Mouse (Mus musculus): ENCODE measurements around the gene Daam2. TPM values are rescaled to one million over a fixed set of nuclear protein-coding genes. Genes with fewer than 3 reads are reported as not detected.

The Daam2 gene
- polyA plus RNA-seq, 1 experiment from 2014 or later: 0.26 TPM

- H3K9ac ChIP-seq (ENCODE audit: low read depth, low read length): no peak overlapping the region
- no peaks in the 10 kb centered on the region for H3K4me1 ChIP-seq (ENCODE audit: control insufficient read depth, low read depth, low read length)
- H3K4me3 ChIP-seq (ENCODE audit: low read depth, low read length): no peak overlapping the region
- no peaks in the 10 kb centered on the region for H3K27me3 ChIP-seq (ENCODE audit: control insufficient read depth, insufficient read depth, low read depth, low read length)
- ATAC-seq (ENCODE audit: low read depth): no peak
- WGBS (ENCODE audit: insufficient replicate concordance): 66% methylated on average over 3 of the region's 3 CpGs
- H3K27ac ChIP-seq (ENCODE audit: low read length): no peak overlapping the region
- no peak overlapping the region for H3K4me2 ChIP-seq (ENCODE audit: low read depth, low read length)
- no peaks in the 10 kb centered on the region for H3K9me3 ChIP-seq (replicated peaks; ENCODE audit: control insufficient read depth, low read length)
- no peaks in the 10 kb centered on the region for H3K36me3 ChIP-seq (ENCODE audit: control insufficient read depth, insufficient read depth)
Observed at GRCm38 (mm10) chr17:49515141-49515540, 49.0 kb downstream of the Daam2 start.

GRCm38 (mm10) chr17:49512671-49513085, 51.5 kb downstream of the Daam2 start:
- Histone ChIP-seq H3K4me3 (ENCODE audit: low read depth, low read length) (no peak overlapping the region), H3K27ac (ENCODE audit: low read length) (no peak overlapping the region), H3K27me3 (ENCODE audit: control insufficient read depth, insufficient read depth, low read depth, low read length) (no peaks in the 10 kb centered on the region), H3K4me1 (ENCODE audit: control insufficient read depth, low read depth, low read length) (no peaks in the 10 kb centered on the region), H3K9ac (ENCODE audit: low read depth, low read length) (no peak overlapping the region), H3K9me3 (replicated peaks; ENCODE audit: control insufficient read depth, low read length) (no peaks in the 10 kb centered on the region), H3K4me2 (ENCODE audit: low read depth, low read length) (no peak overlapping the region), H3K36me3 (ENCODE audit: control insufficient read depth, insufficient read depth) (no peaks in the 10 kb centered on the region)
- WGBS (ENCODE audit: insufficient replicate concordance): 42% methylated on average over 5 of the region's 5 CpGs
- no peak for ATAC-seq (ENCODE audit: low read depth)

- 71% methylated on average over 16 of the region's 16 CpGs for WGBS (ENCODE audit: insufficient replicate concordance)
Observed at GRCm38 (mm10) chr17:49509431-49509830, 54.7 kb downstream of the Daam2 start.

GRCm38 (mm10) chr17:49503246-49503900, 60.8 kb downstream of the Daam2 start:
- Histone ChIP-seq H3K4me3 (ENCODE audit: low read depth, low read length) (no peak overlapping the region), H3K9ac (ENCODE audit: low read depth, low read length) (no peak overlapping the region), H3K36me3 (ENCODE audit: control insufficient read depth, insufficient read depth) (no peaks in the 10 kb centered on the region), H3K4me1 (ENCODE audit: control insufficient read depth, low read depth, low read length) (no peaks in the 10 kb centered on the region), H3K27ac (ENCODE audit: low read length) (no peak overlapping the region), H3K27me3 (ENCODE audit: control insufficient read depth, insufficient read depth, low read depth, low read length) (no peaks in the 10 kb centered on the region), H3K4me2 (ENCODE audit: low read depth, low read length) (no peak overlapping the region), H3K9me3 (replicated peaks; ENCODE audit: control insufficient read depth, low read length) (no peaks in the 10 kb centered on the region)
- no peak for ATAC-seq (ENCODE audit: low read depth)
- 36% methylated on average over 6 of the region's 6 CpGs for WGBS (ENCODE audit: insufficient replicate concordance)

More at GRCm38 (mm10) chr17:49509431-49509830, 54.7 kb downstream of the Daam2 start:
- Histone ChIP-seq H3K9ac (ENCODE audit: low read depth, low read length) (no peak overlapping the region), H3K27ac (ENCODE audit: low read length) (no peak overlapping the region), H3K9me3 (replicated peaks; ENCODE audit: control insufficient read depth, low read length) (no peaks in the 10 kb centered on the region), H3K4me2 (ENCODE audit: low read depth, low read length) (no peak overlapping the region), H3K36me3 (ENCODE audit: control insufficient read depth, insufficient read depth) (no peaks in the 10 kb centered on the region), H3K4me1 (ENCODE audit: control insufficient read depth, low read depth, low read length) (no peaks in the 10 kb centered on the region), H3K27me3 (ENCODE audit: control insufficient read depth, insufficient read depth, low read depth, low read length) (no peaks in the 10 kb centered on the region), H3K4me3 (ENCODE audit: low read depth, low read length) (no peak overlapping the region)
- ATAC-seq (ENCODE audit: low read depth): no peak

- Histone ChIP-seq H3K27me3 (ENCODE audit: control insufficient read depth, insufficient read depth, low read depth, low read length) (no peaks in the 10 kb centered on the region), H3K4me2 (ENCODE audit: low read depth, low read length) (no peak overlapping the region), H3K4me1 (ENCODE audit: control insufficient read depth, low read depth, low read length) (no peaks in the 10 kb centered on the region), H3K27ac (ENCODE audit: low read length) (no peak overlapping the region), H3K9ac (ENCODE audit: low read depth, low read length) (no peak overlapping the region), H3K36me3 (ENCODE audit: control insufficient read depth, insufficient read depth) (no peaks in the 10 kb centered on the region), H3K9me3 (replicated peaks; ENCODE audit: control insufficient read depth, low read length) (no peaks in the 10 kb centered on the region), H3K4me3 (ENCODE audit: low read depth, low read length) (no peak overlapping the region)
- no peak for ATAC-seq (ENCODE audit: low read depth)
- WGBS (ENCODE audit: insufficient replicate concordance): 42% methylated on average over 2 of the region's 2 CpGs
Observed at GRCm38 (mm10) chr17:49500234-49500633, 63.9 kb downstream of the Daam2 start.

GRCm38 (mm10) chr17:49499635-49500034, 64.5 kb downstream of the Daam2 start:
- Histone ChIP-seq H3K36me3 (ENCODE audit: control insufficient read depth, insufficient read depth) (no peaks in the 10 kb centered on the region), H3K9me3 (replicated peaks; ENCODE audit: control insufficient read depth, low read length) (no peaks in the 10 kb centered on the region), H3K9ac (ENCODE audit: low read depth, low read length) (no peak overlapping the region), H3K27ac (ENCODE audit: low read length) (no peak overlapping the region), H3K4me1 (ENCODE audit: control insufficient read depth, low read depth, low read length) (no peaks in the 10 kb centered on the region), H3K4me3 (ENCODE audit: low read depth, low read length) (no peak overlapping the region), H3K27me3 (ENCODE audit: control insufficient read depth, insufficient read depth, low read depth, low read length) (no peaks in the 10 kb centered on the region), H3K4me2 (ENCODE audit: low read depth, low read length) (no peak overlapping the region)
- WGBS (ENCODE audit: insufficient replicate concordance): 72% methylated on average over 2 of the region's 2 CpGs
- ATAC-seq (ENCODE audit: low read depth): no peak

GRCm38 (mm10) chr17:49498169-49498568, 66.0 kb downstream of the Daam2 start:
- Histone ChIP-seq H3K36me3 (ENCODE audit: control insufficient read depth, insufficient read depth) (no peaks in the 10 kb centered on the region), H3K27me3 (ENCODE audit: control insufficient read depth, insufficient read depth, low read depth, low read length) (no peaks in the 10 kb centered on the region), H3K27ac (ENCODE audit: low read length) (no peak overlapping the region), H3K9me3 (replicated peaks; ENCODE audit: control insufficient read depth, low read length) (no peaks in the 10 kb centered on the region), H3K4me3 (ENCODE audit: low read depth, low read length) (no peak overlapping the region), H3K9ac (ENCODE audit: low read depth, low read length) (no peak overlapping the region), H3K4me1 (ENCODE audit: control insufficient read depth, low read depth, low read length) (no peaks in the 10 kb centered on the region), H3K4me2 (ENCODE audit: low read depth, low read length) (no peak overlapping the region)
- WGBS (ENCODE audit: insufficient replicate concordance): 57% methylated on average over 3 of the region's 3 CpGs
- no peak for ATAC-seq (ENCODE audit: low read depth)

GRCm38 (mm10) chr17:49493276-49493675, 70.9 kb downstream of the Daam2 start:
- no peaks in the 10 kb centered on the region for H3K27me3 ChIP-seq (ENCODE audit: control insufficient read depth, insufficient read depth, low read depth, low read length)
- no peaks in the 10 kb centered on the region for H3K9me3 ChIP-seq (replicated peaks; ENCODE audit: control insufficient read depth, low read length)
- no peak for ATAC-seq (ENCODE audit: low read depth)

GRCm38 (mm10) chr17:49489098-49489497, 75.0 kb downstream of the Daam2 start:
- Histone ChIP-seq H3K36me3 (ENCODE audit: control insufficient read depth, insufficient read depth) (no peaks in the 10 kb centered on the region), H3K9ac (ENCODE audit: low read depth, low read length) (no peak overlapping the region)
- 43% methylated on average over 5 of the region's 5 CpGs for WGBS (ENCODE audit: insufficient replicate concordance)

More at GRCm38 (mm10) chr17:49493276-49493675, 70.9 kb downstream of the Daam2 start:
- H3K27ac ChIP-seq (ENCODE audit: low read length): no peak overlapping the region
- no peak overlapping the region for H3K4me2 ChIP-seq (ENCODE audit: low read depth, low read length)
- H3K9ac ChIP-seq (ENCODE audit: low read depth, low read length): no peak overlapping the region
- WGBS (ENCODE audit: insufficient replicate concordance): 77% methylated on average over 4 of the region's 4 CpGs
- no peak overlapping the region for H3K4me3 ChIP-seq (ENCODE audit: low read depth, low read length)
- no peaks in the 10 kb centered on the region for H3K4me1 ChIP-seq (ENCODE audit: control insufficient read depth, low read depth, low read length)
- no peaks in the 10 kb centered on the region for H3K36me3 ChIP-seq (ENCODE audit: control insufficient read depth, insufficient read depth)

More at GRCm38 (mm10) chr17:49489098-49489497, 75.0 kb downstream of the Daam2 start:
- no peak for ATAC-seq (ENCODE audit: low read depth)
- Histone ChIP-seq H3K4me2 (ENCODE audit: low read depth, low read length) (no peak overlapping the region), H3K9me3 (replicated peaks; ENCODE audit: control insufficient read depth, low read length) (no peaks in the 10 kb centered on the region), H3K4me1 (ENCODE audit: control insufficient read depth, low read depth, low read length) (no peaks in the 10 kb centered on the region), H3K4me3 (ENCODE audit: low read depth, low read length) (no peak overlapping the region), H3K27ac (ENCODE audit: low read length) (no peak overlapping the region), H3K27me3 (ENCODE audit: control insufficient read depth, insufficient read depth, low read depth, low read length) (no peaks in the 10 kb centered on the region)
